Mouse (Mus musculus): ENCODE measurements around the gene S100pbp. TPM values are rescaled to one million over a fixed set of nuclear protein-coding genes. Genes with fewer than 3 reads are reported as not detected.

The S100pbp gene
- polyA plus RNA-seq, 1 experiment from 2014 or later: 3.7 TPM

GRCm38 (mm10) chr4:129144401-129145367 is 44.8 kb downstream of the S100pbp start:
- 45% methylated on average over 16 of the region's 16 CpGs for WGBS
- H3K9ac ChIP-seq (ENCODE audit: low read length): no peak overlapping the region
- peak overlapping the region; percentile 46 for H3K27ac ChIP-seq (replicated peaks)
- H3K36me3 ChIP-seq (ENCODE audit: control insufficient read depth, insufficient read depth, low read length): no peaks in the 10 kb centered on the region
- no peak overlapping the region for H3K4me3 ChIP-seq (ENCODE audit: low read depth, low read length)
- TF ChIP-seq EP300 (optimal IDR thresholded peaks at IDR 0.05) (no peak), CTCF (IDR thresholded peaks at IDR 0.05; ENCODE audit: low read depth) (no peak)
- peaks cover 6% of the 10 kb centered on the region; the same call in 1 of the 2 replicates for H3K4me1 ChIP-seq (replicated peaks; ENCODE audit: control insufficient read depth, insufficient read depth)
- H3K4me2 ChIP-seq (replicated peaks; ENCODE audit: low read depth): no peak overlapping the region
- DNase-seq (ENCODE audit: low spot score): no peak
- peak; percentile 64; the same call in 1 of the 2 replicates for ATAC-seq (ENCODE audit: low FRiP score, low TSS enrichment)
- H3K9me3 ChIP-seq (ENCODE audit: control insufficient read depth, low read length): no peaks in the 10 kb centered on the region
- H3K27me3 ChIP-seq (ENCODE audit: control insufficient read depth, insufficient read depth, low read length): no peaks in the 10 kb centered on the region

DNA sequence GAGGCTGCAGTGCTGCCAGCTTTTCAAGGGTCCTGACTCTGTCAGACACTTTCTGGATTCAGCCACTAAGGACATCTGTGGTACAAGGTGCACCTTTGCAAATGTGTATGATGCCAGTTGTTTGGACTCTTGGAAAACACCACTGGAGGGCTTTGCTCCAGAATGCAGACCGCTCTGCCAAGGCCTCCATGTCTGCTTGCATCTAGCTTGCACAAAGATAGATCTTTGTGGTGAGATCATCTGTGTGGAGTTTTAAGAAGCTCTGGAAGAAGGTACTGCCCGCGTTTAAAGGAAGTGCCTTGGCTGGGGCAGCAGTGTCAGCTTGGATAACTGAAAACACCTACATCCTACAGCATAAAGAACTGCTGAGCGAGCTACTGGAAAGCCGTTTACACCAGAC is 46.0 kb downstream of the S100pbp start:
- H3K27ac ChIP-seq (replicated peaks): no peak overlapping the region

DNA sequence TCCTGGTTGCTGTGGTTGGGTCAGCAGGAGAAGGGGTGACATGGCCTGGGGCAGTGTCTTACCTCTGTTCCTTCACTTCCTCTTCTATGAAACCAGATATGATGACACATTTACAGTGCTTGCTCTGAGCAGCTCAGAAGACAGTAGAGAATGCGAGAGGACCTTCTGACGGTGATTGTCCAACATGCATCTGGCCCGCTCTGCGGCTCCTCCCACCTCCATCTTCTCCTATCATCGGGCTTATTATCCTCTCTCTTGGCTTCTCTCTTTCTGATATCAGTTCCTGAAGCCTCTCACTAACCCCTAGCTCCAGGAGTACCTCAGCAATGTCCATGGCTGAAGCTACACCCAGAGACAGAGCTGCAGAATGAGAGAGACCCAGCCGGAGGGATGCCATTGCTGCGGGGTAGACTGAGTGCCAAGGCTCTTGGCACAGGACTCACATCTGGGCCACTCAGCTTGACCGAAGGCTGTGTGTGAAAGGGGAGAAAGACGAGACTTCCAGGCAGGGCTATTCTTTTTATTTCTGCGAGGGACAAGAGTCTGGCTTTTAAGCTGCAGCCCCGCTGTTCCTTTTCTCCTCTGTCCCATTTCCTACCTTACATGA is 47.0 kb downstream of the S100pbp start:
- WGBS: 81% methylated on average over 11 of the region's 11 CpGs
- no peak overlapping the region for H3K27ac ChIP-seq (replicated peaks)
- DNase-seq (ENCODE audit: low spot score): no peak
- H3K9me3 ChIP-seq (ENCODE audit: control insufficient read depth, low read length): no peaks in the 10 kb centered on the region
- H3K4me3 ChIP-seq (ENCODE audit: low read depth, low read length): no peak overlapping the region
- no peak for ATAC-seq (ENCODE audit: low FRiP score, low TSS enrichment)
- H3K36me3 ChIP-seq (ENCODE audit: control insufficient read depth, insufficient read depth, low read length): no peaks in the 10 kb centered on the region
- no peak for TF ChIP-seq CTCF (IDR thresholded peaks at IDR 0.05; ENCODE audit: low read depth)
- no peak for TF ChIP-seq EP300 (optimal IDR thresholded peaks at IDR 0.05)
- no peak overlapping the region for H3K4me2 ChIP-seq (replicated peaks; ENCODE audit: low read depth)
- no peak overlapping the region for H3K9ac ChIP-seq (ENCODE audit: low read length)
- peaks cover 6% of the 10 kb centered on the region; the same call in 1 of the 2 replicates for H3K4me1 ChIP-seq (replicated peaks; ENCODE audit: control insufficient read depth, insufficient read depth)
- H3K27me3 ChIP-seq (ENCODE audit: control insufficient read depth, insufficient read depth, low read length): no peaks in the 10 kb centered on the region

More for the DNA sequence above, 46.0 kb downstream of the S100pbp start:
- H3K4me1 ChIP-seq (replicated peaks; ENCODE audit: control insufficient read depth, insufficient read depth): peaks cover 6% of the 10 kb centered on the region; the same call in 1 of the 2 replicates
- no peaks in the 10 kb centered on the region for H3K36me3 ChIP-seq (ENCODE audit: control insufficient read depth, insufficient read depth, low read length)
- H3K4me3 ChIP-seq (ENCODE audit: low read depth, low read length): no peak overlapping the region
- no peak overlapping the region for H3K4me2 ChIP-seq (replicated peaks; ENCODE audit: low read depth)
- ATAC-seq (ENCODE audit: low FRiP score, low TSS enrichment) (no peak), DNase-seq (ENCODE audit: low spot score) (no peak)
- H3K27me3 ChIP-seq (ENCODE audit: control insufficient read depth, insufficient read depth, low read length): no peaks in the 10 kb centered on the region
- H3K9ac ChIP-seq (ENCODE audit: low read length): no peak overlapping the region
- WGBS: 78% methylated on average over 5 of the region's 5 CpGs
- TF ChIP-seq EP300 (optimal IDR thresholded peaks at IDR 0.05) (no peak), CTCF (IDR thresholded peaks at IDR 0.05; ENCODE audit: low read depth) (no peak)
- H3K9me3 ChIP-seq (ENCODE audit: control insufficient read depth, low read length): no peaks in the 10 kb centered on the region

- no peak for ATAC-seq (ENCODE audit: low FRiP score, low TSS enrichment)
- DNase-seq (ENCODE audit: low spot score): no peak
- Histone ChIP-seq H3K4me2 (replicated peaks; ENCODE audit: low read depth) (no peak overlapping the region), H3K27ac (replicated peaks) (no peak overlapping the region; the same call in 1 of the 2 replicates), H3K4me1 (replicated peaks; ENCODE audit: control insufficient read depth, insufficient read depth) (peaks cover 6% of the 10 kb centered on the region; the same call in 1 of the 2 replicates), H3K36me3 (ENCODE audit: control insufficient read depth, insufficient read depth, low read length) (no peaks in the 10 kb centered on the region), H3K4me3 (ENCODE audit: low read depth, low read length) (no peak overlapping the region), H3K27me3 (ENCODE audit: control insufficient read depth, insufficient read depth, low read length) (no peaks in the 10 kb centered on the region), H3K9me3 (ENCODE audit: control insufficient read depth, low read length) (no peaks in the 10 kb centered on the region), H3K9ac (ENCODE audit: low read length) (no peak overlapping the region)
- no peak for TF ChIP-seq CTCF (IDR thresholded peaks at IDR 0.05; ENCODE audit: low read depth)
- no peak for TF ChIP-seq EP300 (optimal IDR thresholded peaks at IDR 0.05)
- WGBS: 66% methylated on average over 17 of the region's 17 CpGs
Observed at GRCm38 (mm10) chr4:129141560-129142438, 47.7 kb downstream of the S100pbp start.

DNA sequence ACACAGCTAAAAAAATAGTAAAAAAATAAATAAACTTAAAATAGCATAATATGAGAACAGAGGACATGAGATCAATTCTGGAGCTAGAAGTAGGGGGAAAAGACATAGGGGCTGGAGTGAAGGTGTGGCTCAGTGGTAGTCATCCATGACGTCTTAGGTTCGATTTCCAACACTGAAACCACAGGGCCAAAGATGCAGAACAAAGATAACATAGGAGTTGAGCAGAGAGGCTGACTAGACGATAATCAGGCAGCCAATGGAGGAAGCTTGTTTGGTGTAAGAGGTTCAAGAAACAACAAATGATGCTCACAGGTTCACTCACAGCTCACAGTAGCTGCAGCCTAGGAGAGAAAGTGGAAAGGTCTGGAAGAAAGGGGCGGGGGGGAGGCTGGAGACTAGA is 48.7 kb downstream of the S100pbp start:
- no peak for ATAC-seq (ENCODE audit: low FRiP score, low TSS enrichment)
- Histone ChIP-seq H3K4me3 (ENCODE audit: low read depth, low read length) (no peak overlapping the region), H3K9me3 (ENCODE audit: control insufficient read depth, low read length) (no peaks in the 10 kb centered on the region), H3K4me1 (replicated peaks; ENCODE audit: control insufficient read depth, insufficient read depth) (peaks cover 6% of the 10 kb centered on the region; the same call in 1 of the 2 replicates), H3K4me2 (replicated peaks; ENCODE audit: low read depth) (no peak overlapping the region), H3K27ac (replicated peaks) (no peak overlapping the region), H3K9ac (ENCODE audit: low read length) (no peak overlapping the region), H3K27me3 (ENCODE audit: control insufficient read depth, insufficient read depth, low read length) (no peaks in the 10 kb centered on the region), H3K36me3 (ENCODE audit: control insufficient read depth, insufficient read depth, low read length) (no peaks in the 10 kb centered on the region)
- no peak for DNase-seq (ENCODE audit: low spot score)
- whole genome bisulfite sequencing: 79% methylated on average over 4 of the region's 4 CpGs
- no peak for TF ChIP-seq EP300 (optimal IDR thresholded peaks at IDR 0.05)
- TF ChIP-seq CTCF (IDR thresholded peaks at IDR 0.05; ENCODE audit: low read depth): no peak
